Mouse (Mus musculus): Measurements from ENCODE around the gene Srp54a.
"Not testable (repeated sequence)": the region's sequence is repeated elsewhere in the genome, so short reads cannot be mapped to it uniquely, and the experiment has no call there.

- not testable (repeated sequence) for TF ChIP-seq GATA1 (IDR thresholded peaks at IDR 0.05; ENCODE audit: borderline replicate concordance, low read length); FLI1 (IDR thresholded peaks at IDR 0.05; ENCODE audit: low read length)
Observed at GRCm38 (mm10) chr12:55078706-55079105, 1.4 kb upstream of the Srp54a start.

Data from megakaryocyte, embryonic 14.5 days (primary cell).